Mouse (Mus musculus): ENCODE measurements around the gene Fam240b. TPM values are rescaled to one million over a fixed set of nuclear protein-coding genes. Genes with fewer than 3 reads are reported as not detected.

Fam240b gene
- not detected in 2 replicates for polyA plus RNA-seq (2016; fragmentation: Nextera tagmentation; extraction: Ambion mirVana)

DNA sequence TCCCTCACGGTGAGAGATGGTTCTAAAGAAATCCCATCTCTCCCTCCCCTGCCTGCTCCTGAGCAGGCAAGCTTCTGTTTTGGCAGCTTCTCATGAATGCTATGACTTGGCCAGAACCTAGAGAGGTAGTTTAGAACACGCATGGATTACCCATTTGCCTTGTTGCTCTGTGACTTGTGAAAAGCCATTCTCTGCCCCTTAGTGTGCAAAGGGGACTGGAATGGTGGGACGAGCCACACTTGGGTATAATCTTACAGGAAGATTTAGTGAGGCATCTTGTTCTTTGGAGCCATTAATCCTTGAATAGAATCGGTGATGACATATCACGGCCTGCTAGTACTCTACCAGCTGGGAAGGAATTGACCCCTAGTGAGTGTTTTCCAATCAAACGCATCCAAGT, at the start of gene Fam240b:
Gene Fam240b, minus strand, starts transcription at position 101 of the 400 bp plus-strand sequence.
- 85% methylated on average over 6 of the region's 6 CpGs for WGBS
- H3K4me3 ChIP-seq: no peak within 1 kb of the TSS
- ATAC-seq (ENCODE audit: low FRiP score, low read depth): no peak

DNA sequence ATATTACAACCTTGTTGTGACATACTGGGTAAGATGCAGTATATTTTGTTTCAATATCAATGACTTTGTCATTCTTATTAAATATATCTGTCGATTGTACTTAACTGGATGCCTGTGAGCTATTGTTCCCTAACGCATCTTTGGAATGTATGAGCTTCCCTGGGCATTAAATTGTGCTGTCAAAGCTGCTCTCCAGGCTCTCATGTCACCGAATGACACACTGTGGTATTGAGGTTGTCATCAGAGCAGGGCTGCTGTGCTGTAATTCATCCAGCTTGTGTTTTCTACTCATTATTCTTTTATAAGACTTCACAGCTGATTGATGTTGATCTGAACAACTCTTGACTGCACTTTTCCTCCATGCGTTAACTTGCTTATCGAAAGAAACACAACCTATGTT, 32.5 kb upstream of the Fam240b start:
- no peak overlapping the region for H3K4me2 ChIP-seq (replicated peaks)
- no peak overlapping the region for H3K27ac ChIP-seq (replicated peaks)
- H3K36me3 ChIP-seq: no peaks in the 10 kb centered on the region
- H3K4me1 ChIP-seq: no peaks in the 10 kb centered on the region
- ATAC-seq (ENCODE audit: low FRiP score, low read depth): no peak
- H3K9ac ChIP-seq (replicated peaks): no peak overlapping the region
- no peak overlapping the region for H3K4me3 ChIP-seq
- H3K9me3 ChIP-seq: no peaks in the 10 kb centered on the region
- 76% methylated on average over 5 of the region's 5 CpGs for WGBS
- no peaks in the 10 kb centered on the region for H3K27me3 ChIP-seq

More for the DNA sequence above, at the start of gene Fam240b:
- Histone ChIP-seq H3K4me1 (no peaks in the 10 kb centered on the region), H3K27ac (replicated peaks) (no peak within 1 kb of the TSS), H3K9ac (replicated peaks) (no peak within 1 kb of the TSS), H3K4me2 (replicated peaks) (no peak within 1 kb of the TSS), H3K9me3 (no peaks in the 10 kb centered on the region), H3K27me3 (no peaks in the 10 kb centered on the region), H3K36me3 (no peaks in the 10 kb centered on the region)

DNA sequence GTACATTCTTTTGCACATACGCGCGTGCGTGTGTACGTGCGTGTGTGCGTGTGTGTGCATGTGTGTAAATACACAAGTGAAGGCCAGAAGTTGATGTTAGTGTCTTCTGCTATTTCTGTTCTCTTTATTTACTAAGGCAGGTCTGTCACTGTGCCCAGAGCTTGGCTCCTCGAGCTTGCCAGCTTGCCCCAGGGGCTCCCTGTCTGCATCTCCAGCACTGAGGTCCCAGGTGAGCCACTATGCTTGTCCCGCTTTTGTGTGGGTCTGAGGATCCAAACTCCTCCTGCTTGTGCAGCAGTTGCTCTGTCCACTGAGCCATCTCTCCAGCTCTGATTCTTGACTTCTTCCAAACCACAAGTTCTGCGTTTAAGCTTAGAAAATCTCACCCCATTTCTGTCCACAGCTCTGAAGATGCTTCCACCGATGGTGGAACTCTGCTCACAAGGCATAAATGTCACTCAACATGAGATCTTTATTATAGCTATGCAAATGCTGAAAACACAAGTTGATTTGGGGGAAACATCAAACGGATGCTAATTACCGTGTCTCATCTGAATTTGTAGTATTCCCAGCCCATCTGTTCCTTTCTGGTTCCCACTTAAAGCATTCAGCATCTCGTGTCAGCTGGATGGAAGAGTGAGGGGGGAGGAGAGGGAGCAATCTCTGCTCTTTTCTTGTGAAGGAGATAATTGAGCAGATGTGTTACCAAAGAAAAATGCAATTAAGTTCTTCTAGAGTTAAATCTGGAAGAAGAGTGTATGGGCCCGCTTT, 29.1 kb upstream of the Fam240b start:
- Histone ChIP-seq H3K9ac (replicated peaks) (no peak overlapping the region), H3K4me1 (no peaks in the 10 kb centered on the region), H3K4me2 (replicated peaks) (no peak overlapping the region), H3K36me3 (no peaks in the 10 kb centered on the region), H3K9me3 (no peaks in the 10 kb centered on the region), H3K27me3 (no peaks in the 10 kb centered on the region), H3K27ac (replicated peaks) (no peak overlapping the region), H3K4me3 (no peak overlapping the region)
- WGBS: 77% methylated on average over 15 of the region's 15 CpGs
- peak; percentile 76 for ATAC-seq (ENCODE audit: low FRiP score, low read depth)

DNA sequence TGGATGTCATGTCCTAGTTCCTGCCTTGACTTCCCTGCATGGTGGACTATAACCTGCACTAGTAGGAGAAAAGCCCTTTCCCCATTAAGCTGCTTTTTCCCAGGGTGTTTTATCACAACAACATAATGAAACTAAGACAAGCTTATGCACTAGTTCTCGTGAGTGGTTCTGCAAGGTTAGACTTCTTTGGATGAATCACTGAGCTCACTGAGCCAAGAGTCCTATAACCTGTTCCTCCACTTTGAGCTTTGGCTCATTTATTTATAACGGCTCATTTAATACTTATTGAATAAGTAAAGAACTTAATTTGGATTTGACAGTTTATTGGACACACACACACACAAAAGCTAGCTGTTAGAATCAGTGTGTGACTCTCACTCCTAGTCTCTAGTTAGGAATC, 16.7 kb upstream of the Fam240b start:
- Histone ChIP-seq H3K27ac (replicated peaks) (no peak overlapping the region), H3K4me2 (replicated peaks) (no peak overlapping the region), H3K4me3 (no peak overlapping the region), H3K9me3 (no peaks in the 10 kb centered on the region), H3K9ac (replicated peaks) (no peak overlapping the region), H3K36me3 (no peaks in the 10 kb centered on the region), H3K4me1 (no peaks in the 10 kb centered on the region), H3K27me3 (no peaks in the 10 kb centered on the region)
- WGBS: 85% methylated on average over 2 of the region's 2 CpGs
- ATAC-seq (ENCODE audit: low FRiP score, low read depth): no peak

DNA sequence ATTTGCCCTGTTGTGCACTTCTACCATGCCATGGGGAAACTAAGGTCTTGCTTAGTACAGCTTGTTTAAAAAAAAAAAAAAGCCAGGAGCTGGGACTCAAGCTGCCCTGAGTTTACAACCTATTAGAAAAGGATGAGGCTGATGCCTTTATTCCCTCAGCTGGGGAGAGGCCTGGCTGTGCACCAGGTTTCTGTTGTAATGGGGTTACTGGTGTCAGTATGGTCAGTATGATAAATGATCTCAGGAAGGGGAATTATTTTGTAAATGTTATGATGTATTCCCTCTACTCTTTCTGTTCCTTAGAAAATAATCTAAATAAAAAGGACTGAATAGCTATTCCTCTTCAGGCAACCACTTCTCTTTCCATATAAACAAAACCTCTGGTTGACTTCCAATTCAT, 14.0 kb upstream of the Fam240b start:
- Histone ChIP-seq H3K27ac (replicated peaks) (no peak overlapping the region), H3K4me1 (no peaks in the 10 kb centered on the region), H3K36me3 (no peaks in the 10 kb centered on the region), H3K4me3 (no peak overlapping the region), H3K9ac (replicated peaks) (no peak overlapping the region), H3K4me2 (replicated peaks) (no peak overlapping the region), H3K9me3 (no peaks in the 10 kb centered on the region), H3K27me3 (no peaks in the 10 kb centered on the region)
- ATAC-seq (ENCODE audit: low FRiP score, low read depth): no peak

DNA sequence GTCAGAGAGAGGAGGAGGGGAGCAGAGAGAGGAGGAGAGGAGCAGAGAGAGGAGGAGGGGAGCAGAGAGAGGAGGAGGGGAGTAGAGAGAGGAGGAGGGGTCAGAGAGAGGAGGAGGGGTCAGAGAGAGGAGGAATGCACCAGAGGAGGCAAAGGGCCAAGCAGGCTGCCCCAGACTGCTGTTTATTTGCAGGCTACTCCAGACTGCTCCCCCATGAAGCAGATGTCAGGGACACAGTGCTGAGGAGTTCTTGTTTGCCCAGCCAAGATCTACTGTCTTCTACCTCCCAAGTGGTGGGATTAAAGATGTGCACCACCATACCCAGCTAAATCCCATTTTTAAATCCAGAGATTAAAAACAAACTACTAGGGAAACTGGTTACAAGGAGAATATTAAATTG, 9.8 kb upstream of the Fam240b start:
- Histone ChIP-seq H3K36me3 (no peaks in the 10 kb centered on the region), H3K9ac (replicated peaks) (no peak overlapping the region), H3K4me3 (no peak overlapping the region), H3K4me1 (no peaks in the 10 kb centered on the region), H3K9me3 (no peaks in the 10 kb centered on the region), H3K27me3 (no peaks in the 10 kb centered on the region), H3K27ac (replicated peaks) (no peak overlapping the region), H3K4me2 (replicated peaks) (no peak overlapping the region)
- no peak for ATAC-seq (ENCODE audit: low FRiP score, low read depth)

DNA sequence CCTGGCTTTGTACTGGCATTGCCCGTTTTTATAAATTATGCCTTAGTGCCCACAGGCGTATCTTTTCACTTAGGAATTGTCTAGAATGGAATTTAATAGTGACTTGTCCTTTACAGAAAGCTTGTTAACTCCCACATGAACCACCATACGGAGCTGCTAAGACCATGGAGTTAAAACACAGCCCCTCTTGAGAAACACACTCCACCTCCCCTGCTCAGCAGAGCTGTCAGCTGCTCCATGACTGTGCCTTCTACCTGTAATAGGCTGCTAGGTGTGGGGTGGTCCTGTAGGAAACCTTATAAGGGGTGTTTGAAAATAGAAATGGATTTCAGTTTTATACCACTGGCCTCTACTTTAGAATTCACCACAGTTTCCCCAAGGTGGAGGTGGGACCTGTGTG, 5.2 kb upstream of the Fam240b start:
- Histone ChIP-seq H3K27me3 (no peaks in the 10 kb centered on the region), H3K27ac (replicated peaks) (no peak overlapping the region), H3K9me3 (no peaks in the 10 kb centered on the region), H3K9ac (replicated peaks) (no peak overlapping the region), H3K4me2 (replicated peaks) (no peak overlapping the region), H3K36me3 (no peaks in the 10 kb centered on the region), H3K4me3 (no peak overlapping the region), H3K4me1 (no peaks in the 10 kb centered on the region)
- WGBS: 85% methylated on average over 3 of the region's 3 CpGs
- ATAC-seq (ENCODE audit: low FRiP score, low read depth): no peak

DNA sequence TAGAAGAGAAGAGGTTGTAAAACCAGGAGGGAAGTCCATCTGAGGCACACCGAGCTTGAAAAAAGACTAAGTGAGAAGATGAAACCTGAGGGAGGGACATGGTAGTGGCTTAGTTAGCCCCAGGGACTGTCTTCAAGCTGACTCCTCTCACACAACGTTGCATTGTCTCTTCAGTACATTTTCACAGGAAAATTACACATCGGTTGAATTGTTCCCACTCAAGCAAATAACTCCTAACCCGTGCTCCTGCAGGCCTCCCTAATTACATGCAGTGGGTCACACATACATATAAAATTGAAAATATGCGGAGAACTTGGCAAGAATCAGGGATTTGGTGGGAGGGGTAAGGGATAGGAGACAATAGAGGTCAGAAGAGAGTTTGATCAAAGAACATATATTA, 4.0 kb downstream of the Fam240b start:
- ATAC-seq (ENCODE audit: low FRiP score, low read depth): no peak
- H3K36me3 ChIP-seq: no peaks in the 10 kb centered on the region
- no peaks in the 10 kb centered on the region for H3K4me1 ChIP-seq
- no peak overlapping the region for H3K27ac ChIP-seq (replicated peaks)
- H3K4me2 ChIP-seq (replicated peaks): no peak overlapping the region
- no peaks in the 10 kb centered on the region for H3K27me3 ChIP-seq
- no peak overlapping the region for H3K9ac ChIP-seq (replicated peaks)
- no peaks in the 10 kb centered on the region for H3K9me3 ChIP-seq
- no peak overlapping the region for H3K4me3 ChIP-seq
- 80% methylated on average over 5 of the region's 5 CpGs for WGBS

DNA sequence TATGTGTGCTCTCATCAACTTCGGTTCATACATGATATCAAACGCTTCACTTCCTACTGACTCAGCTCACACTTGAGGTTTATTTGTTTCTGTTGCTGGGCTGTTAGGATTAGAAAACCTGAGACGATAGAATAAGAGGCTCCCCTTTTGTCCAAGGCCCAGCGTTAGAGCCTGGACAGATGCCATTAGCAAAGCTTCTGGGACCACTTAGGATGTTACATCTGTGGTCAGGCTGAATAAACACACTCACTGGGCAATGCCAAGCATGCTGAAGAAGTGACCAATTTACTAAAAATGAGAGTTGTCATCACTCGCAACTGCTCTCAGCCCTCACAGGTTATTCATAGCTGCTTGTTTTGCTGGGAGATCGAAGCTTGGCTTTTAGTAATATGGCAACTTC, 7.7 kb downstream of the Fam240b start:
- ATAC-seq (ENCODE audit: low FRiP score, low read depth): no peak
- Histone ChIP-seq H3K27me3 (no peaks in the 10 kb centered on the region), H3K9me3 (no peaks in the 10 kb centered on the region), H3K4me1 (no peaks in the 10 kb centered on the region), H3K36me3 (no peaks in the 10 kb centered on the region), H3K27ac (replicated peaks) (no peak overlapping the region), H3K4me2 (replicated peaks) (no peak overlapping the region), H3K4me3 (no peak overlapping the region), H3K9ac (replicated peaks) (no peak overlapping the region)
- WGBS: 78% methylated on average over 6 of the region's 6 CpGs

DNA sequence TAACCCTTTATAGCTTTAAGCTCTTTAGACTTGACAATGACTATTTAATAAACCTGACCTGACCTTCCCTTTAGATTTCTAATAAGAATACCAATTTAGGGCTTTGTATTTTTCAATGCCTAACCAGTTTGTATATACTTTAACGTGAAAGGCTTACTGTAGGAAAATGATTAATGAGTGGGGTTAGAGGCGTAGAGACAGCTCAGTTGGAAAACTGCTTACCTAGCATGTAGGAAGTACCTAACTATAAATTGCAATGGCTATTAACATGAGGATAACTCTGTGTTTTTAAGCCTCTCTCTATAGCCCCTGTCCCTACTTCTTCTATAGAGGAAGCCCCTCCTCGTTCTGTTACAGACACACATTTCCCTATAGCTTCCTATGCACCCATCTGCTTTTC, 17.6 kb downstream of the Fam240b start:
- Histone ChIP-seq H3K4me2 (replicated peaks) (no peak overlapping the region), H3K4me1 (no peaks in the 10 kb centered on the region), H3K27ac (replicated peaks) (no peak overlapping the region), H3K27me3 (no peaks in the 10 kb centered on the region), H3K36me3 (no peaks in the 10 kb centered on the region), H3K9ac (replicated peaks) (no peak overlapping the region), H3K9me3 (no peaks in the 10 kb centered on the region), H3K4me3 (no peak overlapping the region)
- 93% methylated on average over 3 of the region's 3 CpGs for WGBS
- ATAC-seq (ENCODE audit: low FRiP score, low read depth): no peak

DNA sequence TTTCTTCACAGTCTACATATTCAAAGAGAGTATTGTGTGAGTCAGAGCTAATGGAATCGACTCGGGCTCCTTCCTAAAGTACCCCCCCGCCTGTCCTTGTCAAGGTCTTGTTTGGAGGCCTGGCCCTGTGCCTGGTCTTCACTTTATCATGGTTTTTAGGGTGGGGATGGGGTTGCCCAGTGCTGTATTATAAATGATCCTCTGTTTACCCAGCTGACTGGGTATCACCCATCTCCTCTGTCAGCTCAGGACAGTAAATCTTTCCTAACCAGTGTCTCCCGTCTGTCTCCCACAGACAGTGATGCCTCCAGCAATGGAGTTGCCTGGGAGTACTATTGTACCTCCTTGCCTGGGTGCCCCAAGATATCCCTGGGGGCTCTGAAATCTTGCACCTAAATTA, 19.6 kb downstream of the Fam240b start:
- Histone ChIP-seq H3K9me3 (no peaks in the 10 kb centered on the region), H3K36me3 (no peaks in the 10 kb centered on the region), H3K27me3 (no peaks in the 10 kb centered on the region), H3K4me2 (replicated peaks) (no peak overlapping the region), H3K4me1 (no peaks in the 10 kb centered on the region), H3K4me3 (no peak overlapping the region), H3K9ac (replicated peaks) (no peak overlapping the region), H3K27ac (replicated peaks) (no peak overlapping the region)
- WGBS: 89% methylated on average over 4 of the region's 4 CpGs
- no peak for ATAC-seq (ENCODE audit: low FRiP score, low read depth)

DNA sequence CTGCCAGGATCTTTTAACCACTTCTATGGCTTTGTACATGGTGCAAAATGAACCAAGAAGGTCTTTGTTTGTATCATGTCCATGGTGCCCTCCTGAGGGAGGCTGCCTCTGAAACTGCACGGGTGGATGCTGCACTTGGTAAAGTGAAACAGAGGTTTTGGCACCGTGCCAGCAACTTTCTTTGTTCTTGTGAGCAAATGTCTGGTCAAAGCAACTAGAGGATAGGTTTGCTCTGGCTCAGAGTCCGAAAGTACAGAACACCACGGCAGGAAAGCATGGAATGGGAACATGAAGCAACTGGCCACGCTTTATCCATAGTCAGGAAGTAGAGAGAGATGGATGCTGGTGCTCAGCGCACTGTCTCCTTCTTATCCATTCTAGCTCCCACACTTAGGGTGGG, 29.7 kb downstream of the Fam240b start:
- H3K4me2 ChIP-seq (replicated peaks): no peak overlapping the region
- no peak overlapping the region for H3K4me3 ChIP-seq
- no peaks in the 10 kb centered on the region for H3K9me3 ChIP-seq
- no peaks in the 10 kb centered on the region for H3K4me1 ChIP-seq
- WGBS: 77% methylated on average over 6 of the region's 6 CpGs
- no peak overlapping the region for H3K27ac ChIP-seq (replicated peaks)
- no peaks in the 10 kb centered on the region for H3K36me3 ChIP-seq
- ATAC-seq (ENCODE audit: low FRiP score, low read depth): no peak
- H3K27me3 ChIP-seq: no peaks in the 10 kb centered on the region
- no peak overlapping the region for H3K9ac ChIP-seq (replicated peaks)

DNA sequence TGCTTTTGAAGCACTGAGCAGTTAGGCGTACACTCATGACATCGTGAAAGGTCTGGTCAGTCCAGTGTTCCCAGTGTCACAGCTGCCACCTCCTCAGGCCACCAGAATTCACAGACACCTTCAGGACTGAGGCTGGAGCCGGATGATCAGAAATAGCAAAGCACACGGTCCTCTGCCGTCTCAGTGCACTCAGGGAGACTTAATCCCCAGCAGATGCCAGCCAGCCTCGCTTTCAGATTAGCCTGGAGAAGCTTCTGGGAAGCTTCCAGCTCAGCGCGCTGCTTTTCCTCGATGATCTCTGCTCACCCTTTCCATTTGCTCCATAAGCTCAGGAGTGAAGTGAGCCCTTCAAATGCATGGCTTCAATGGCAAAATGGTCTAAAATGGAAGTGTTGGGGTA, 32.4 kb downstream of the Fam240b start:
- Histone ChIP-seq H3K27me3 (no peaks in the 10 kb centered on the region), H3K4me3 (no peak overlapping the region), H3K9ac (replicated peaks) (no peak overlapping the region), H3K4me1 (no peaks in the 10 kb centered on the region), H3K4me2 (replicated peaks) (no peak overlapping the region), H3K27ac (replicated peaks) (no peak overlapping the region), H3K9me3 (no peaks in the 10 kb centered on the region), H3K36me3 (no peaks in the 10 kb centered on the region)
- no peak for ATAC-seq (ENCODE audit: low FRiP score, low read depth)
- WGBS: 62% methylated on average over 9 of the region's 9 CpGs

Measured in midbrain, embryonic 12.5 days (tissue).